Mouse (Mus musculus): ENCODE measurements around the gene Zfp760. TPM values are rescaled to one million over a fixed set of nuclear protein-coding genes. Genes with fewer than 3 reads are reported as not detected.
"Not testable (repeated sequence)": the region's sequence is repeated elsewhere in the genome, so short reads cannot be mapped to it uniquely, and the experiment has no call there.

The Zfp760 gene
- total RNA-seq (2014; fragmentation: Nextera tagmentation) = 8.0 and 9.4 TPM in 2 replicates
- 6.2 and 7.2 TPM in 2 replicates for total RNA-seq (2017)

GRCm38 (mm10) chr17:21707343-21707996, at the start of gene Zfp760:
Zfp760 (plus strand) TSS chr17:21707741.
- ATAC-seq (replicated peaks; ENCODE audit: low FRiP score, low TSS enrichment, poor library complexity, severe bottlenecking) = peak; percentile 87

GRCm38 (mm10) chr17:21678826-21679225, 28.7 kb upstream of the Zfp760 start:
- peak; percentile 71 for ATAC-seq (replicated peaks; ENCODE audit: low FRiP score, low TSS enrichment, poor library complexity, severe bottlenecking)

- peak; percentile 98 for ATAC-seq (replicated peaks; ENCODE audit: low FRiP score, low TSS enrichment, poor library complexity, severe bottlenecking)
Measured at GRCm38 (mm10) chr17:21679273-21680018, 28.1 kb upstream of the Zfp760 start.

GRCm38 (mm10) chr17:21680019-21680376, 27.5 kb upstream of the Zfp760 start:
- ATAC-seq (replicated peaks; ENCODE audit: low FRiP score, low TSS enrichment, poor library complexity, severe bottlenecking) = peak; percentile 78

- no peak for ATAC-seq (replicated peaks; ENCODE audit: low FRiP score, low TSS enrichment, poor library complexity, severe bottlenecking)
Measured at GRCm38 (mm10) chr17:21691560-21691959, 16.0 kb upstream of the Zfp760 start, which contains the start of gene Gm10226. Gm10226 (plus strand) TSS chr17:21691860.

GRCm38 (mm10) chr17:21693342-21693741, 14.2 kb upstream of the Zfp760 start:
- ATAC-seq (replicated peaks; ENCODE audit: low FRiP score, low TSS enrichment, poor library complexity, severe bottlenecking) = no peak

- peak; percentile 79 for ATAC-seq (replicated peaks; ENCODE audit: low FRiP score, low TSS enrichment, poor library complexity, severe bottlenecking)
Measured at GRCm38 (mm10) chr17:21696073-21696472, 11.5 kb upstream of the Zfp760 start.

- peak; percentile 85 for ATAC-seq (replicated peaks; ENCODE audit: low FRiP score, low TSS enrichment, poor library complexity, severe bottlenecking)
Measured at GRCm38 (mm10) chr17:21702281-21703240, 5.0 kb upstream of the Zfp760 start.

- no peak for ATAC-seq (replicated peaks; ENCODE audit: low FRiP score, low TSS enrichment, poor library complexity, severe bottlenecking)
Measured at GRCm38 (mm10) chr17:21703414-21703813, 4.1 kb upstream of the Zfp760 start.

GRCm38 (mm10) chr17:21708401-21708800, 860 bp downstream of the Zfp760 start:
- 0 out of 2 replicates have a peak, but pooled peaks have one; percentile 24 for ATAC-seq (replicated peaks; ENCODE audit: low FRiP score, low TSS enrichment, poor library complexity, severe bottlenecking)

GRCm38 (mm10) chr17:21730495-21730894, 23.0 kb downstream of the Zfp760 start, which contains the start of gene Zfp229:
Zfp229 (plus strand) TSS chr17:21730795.
- ATAC-seq (replicated peaks; ENCODE audit: low FRiP score, low TSS enrichment, poor library complexity, severe bottlenecking) = not testable (repeated sequence)

GRCm38 (mm10) chr17:21733049-21733448, 25.5 kb downstream of the Zfp760 start:
- no peak for ATAC-seq (replicated peaks; ENCODE audit: low FRiP score, low TSS enrichment, poor library complexity, severe bottlenecking)

GRCm38 (mm10) chr17:21733529-21734031, 26.0 kb downstream of the Zfp760 start:
- peak; percentile 97 for ATAC-seq (replicated peaks; ENCODE audit: low FRiP score, low TSS enrichment, poor library complexity, severe bottlenecking)

GRCm38 (mm10) chr17:21752791-21753190, 45.2 kb downstream of the Zfp760 start:
- no peak for ATAC-seq (replicated peaks; ENCODE audit: low FRiP score, low TSS enrichment, poor library complexity, severe bottlenecking)

GRCm38 (mm10) chr17:21753342-21754208, 46.0 kb downstream of the Zfp760 start:
- 0 out of 2 replicates have a peak, but pooled peaks have one; percentile 57 for ATAC-seq (replicated peaks; ENCODE audit: low FRiP score, low TSS enrichment, poor library complexity, severe bottlenecking)

GRCm38 (mm10) chr17:21770336-21770735, 62.8 kb downstream of the Zfp760 start:
- no peak for ATAC-seq (replicated peaks; ENCODE audit: low FRiP score, low TSS enrichment, poor library complexity, severe bottlenecking)
